Mouse (Mus musculus) forebrain, embryonic 14.5 days (tissue): ENCODE measurements at regions not wholly inside any gene's neighbourhood (a gene's known extent, or its start where the extent isn't known, plus 50 kb on each side); places are given as distances from the start of the nearest gene placed in this dataset.

Experiments
- ATAC-seq: fragments of 200-750 bp; cut with Nextera tagmentation; 2 replicates; pipeline ENCODE4 v1.8.0; 2017; ENCODE audit warnings: mild to moderate bottlenecking, moderate library complexity
- DNase-seq: peaks from one replicate; pipeline ENCODE4 v3.0.0-alpha.2; 2015; ENCODE audit warnings: low spot score
- H3K27ac ChIP-seq: fragments of 300-500 bp; sonication (generic); 2 replicates; pipeline ENCODE4 v1.5.1; 2014; ENCODE audit warnings: low read depth, mild to moderate bottlenecking, control low read depth, low read length, moderate library complexity
- H3K27me3 ChIP-seq: fragments of 300-500 bp; sonication (generic); replicated peaks from 2 replicates; pipeline ENCODE4 v1.6.1; 2014; ENCODE audit warnings: low read length, control low read depth, mixed read lengths; ENCODE audit not compliant: control insufficient read depth, insufficient read depth
- H3K36me3 ChIP-seq: fragments of 300-500 bp; sonication (generic); 2 replicates; pipeline ENCODE4 v1.6.1; 2014; ENCODE audit warnings: low read length, control low read depth; ENCODE audit not compliant: control insufficient read depth, insufficient read depth
- H3K4me1 ChIP-seq: fragments of 300-500 bp; sonication (generic); 2 replicates; pipeline ENCODE4 v1.6.1; 2014; ENCODE audit warnings: antibody characterized with exemption, low read length, control low read depth; ENCODE audit not compliant: control insufficient read depth, insufficient read depth
- H3K4me2 ChIP-seq: fragments of 300-500 bp; sonication (generic); 2 replicates; pipeline ENCODE4 v1.6.1; 2014; ENCODE audit warnings: mild to moderate bottlenecking, control low read depth, low read length
- H3K4me3 ChIP-seq: fragments of 300-500 bp; sonication (generic); 2 replicates; pipeline ENCODE4 v1.5.1; 2014; ENCODE audit warnings: low read depth, low read length, control low read depth
- H3K9ac ChIP-seq: fragments of 300-500 bp; sonication (generic); 2 replicates; pipeline ENCODE4 v1.6.1; 2014; ENCODE audit warnings: mild to moderate bottlenecking, low read length, control low read depth, moderate library complexity
- H3K9me3 ChIP-seq: fragments of 300-500 bp; sonication (generic); replicated peaks from 2 replicates; pipeline ENCODE4 v1.6.1; 2016; ENCODE audit warnings: low read length, control low read depth, mixed read lengths; ENCODE audit not compliant: control insufficient read depth
- WGBS: fragments of 180-500 bp; shearing (Covaris S2); extraction: QIAGEN DNeasy Blood & Tissue Kit; methylation state at CpG from one replicate; pipeline ENCODE4 v1.1.7; 2014; 5-methylcytosine and 5-hydroxymethylcytosine counted together

DNA sequence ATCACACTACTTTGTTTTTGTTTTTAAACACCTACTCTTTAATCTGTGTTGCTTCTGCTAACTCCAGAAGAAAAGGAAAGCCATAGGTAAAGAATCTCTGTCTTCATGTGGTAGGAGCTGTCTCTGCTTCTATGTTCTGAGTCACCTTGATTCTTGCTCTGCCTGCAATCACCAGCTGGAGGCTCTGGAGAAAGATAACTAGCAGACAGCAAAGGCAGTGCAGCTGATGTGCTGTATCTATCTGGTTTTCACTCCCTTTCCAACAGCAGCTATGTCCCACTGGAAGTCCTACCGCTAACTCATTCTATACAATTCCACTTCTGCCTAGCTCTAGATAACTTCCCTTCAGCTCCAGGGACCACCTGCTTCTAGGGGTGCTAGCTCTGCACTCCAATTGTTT, 435.2 kb upstream of the Mef2c start:
- no peak overlapping the region for H3K9ac ChIP-seq
- H3K36me3 ChIP-seq = no peaks in the 10 kb centered on the region
- ATAC-seq (no peak), DNase-seq (no peak)
- no peaks in the 10 kb centered on the region for H3K9me3 ChIP-seq
- no peaks in the 10 kb centered on the region for H3K27me3 ChIP-seq
- no peaks in the 10 kb centered on the region for H3K4me1 ChIP-seq
- WGBS = 76% methylated on average over 1 of the region's 1 CpGs
- no peak overlapping the region for H3K4me2 ChIP-seq
- no peak overlapping the region for H3K4me3 ChIP-seq
- H3K27ac ChIP-seq = no peak overlapping the region

DNA sequence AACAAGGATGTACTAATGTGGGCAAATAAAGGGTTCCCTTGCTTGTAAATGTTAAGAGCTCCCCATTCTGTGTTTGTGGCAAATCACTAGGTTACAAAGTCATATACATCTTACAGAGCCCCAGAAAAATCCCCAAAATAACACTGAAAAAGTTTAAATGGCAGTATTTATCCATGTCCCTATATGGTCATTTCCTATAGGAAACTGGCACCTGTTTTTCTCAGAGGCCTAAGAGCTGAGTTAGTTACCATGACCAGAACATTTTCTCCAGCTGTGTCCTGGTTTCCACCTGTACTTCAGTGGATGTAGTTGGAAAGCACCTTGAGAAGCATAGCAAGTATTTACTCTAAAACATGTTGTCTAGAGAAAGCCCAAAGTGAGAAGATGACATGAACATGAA, 434.5 kb upstream of the Mef2c start:
- H3K4me2 ChIP-seq = no peak overlapping the region
- H3K27me3 ChIP-seq = no peaks in the 10 kb centered on the region
- no peak overlapping the region for H3K9ac ChIP-seq
- H3K4me1 ChIP-seq = no peaks in the 10 kb centered on the region
- no peaks in the 10 kb centered on the region for H3K36me3 ChIP-seq
- H3K27ac ChIP-seq = no peak overlapping the region
- no peak for DNase-seq
- H3K9me3 ChIP-seq = no peaks in the 10 kb centered on the region
- no peak for ATAC-seq
- H3K4me3 ChIP-seq = no peak overlapping the region

DNA sequence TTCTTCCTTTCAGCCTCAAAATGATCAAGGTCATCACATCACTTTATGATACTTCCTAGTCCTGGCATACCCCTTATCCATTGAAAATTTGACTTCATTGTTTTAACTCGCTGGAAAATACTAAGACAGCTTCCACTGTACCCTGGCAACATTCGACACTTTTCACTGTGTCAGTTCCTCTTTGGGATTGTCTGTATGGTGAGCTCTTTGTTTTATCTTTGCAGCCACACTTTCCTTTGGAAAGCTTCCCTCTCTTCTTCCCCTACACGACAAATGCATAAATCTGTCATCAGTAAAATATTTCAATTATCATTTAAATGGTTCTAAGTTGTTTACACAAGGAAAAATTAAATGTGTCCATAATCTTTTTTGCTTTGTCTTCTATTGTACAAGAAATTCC, 431.8 kb upstream of the Mef2c start:
- DNase-seq (no peak), ATAC-seq (no peak)
- H3K9me3 ChIP-seq = no peaks in the 10 kb centered on the region
- H3K27ac ChIP-seq = no peak overlapping the region
- 83% methylated on average over 3 of the region's 3 CpGs for WGBS
- H3K4me1 ChIP-seq = no peaks in the 10 kb centered on the region
- H3K36me3 ChIP-seq = no peaks in the 10 kb centered on the region
- no peak overlapping the region for H3K4me2 ChIP-seq
- H3K27me3 ChIP-seq = no peaks in the 10 kb centered on the region
- H3K9ac ChIP-seq = no peak overlapping the region
- no peak overlapping the region for H3K4me3 ChIP-seq

DNA sequence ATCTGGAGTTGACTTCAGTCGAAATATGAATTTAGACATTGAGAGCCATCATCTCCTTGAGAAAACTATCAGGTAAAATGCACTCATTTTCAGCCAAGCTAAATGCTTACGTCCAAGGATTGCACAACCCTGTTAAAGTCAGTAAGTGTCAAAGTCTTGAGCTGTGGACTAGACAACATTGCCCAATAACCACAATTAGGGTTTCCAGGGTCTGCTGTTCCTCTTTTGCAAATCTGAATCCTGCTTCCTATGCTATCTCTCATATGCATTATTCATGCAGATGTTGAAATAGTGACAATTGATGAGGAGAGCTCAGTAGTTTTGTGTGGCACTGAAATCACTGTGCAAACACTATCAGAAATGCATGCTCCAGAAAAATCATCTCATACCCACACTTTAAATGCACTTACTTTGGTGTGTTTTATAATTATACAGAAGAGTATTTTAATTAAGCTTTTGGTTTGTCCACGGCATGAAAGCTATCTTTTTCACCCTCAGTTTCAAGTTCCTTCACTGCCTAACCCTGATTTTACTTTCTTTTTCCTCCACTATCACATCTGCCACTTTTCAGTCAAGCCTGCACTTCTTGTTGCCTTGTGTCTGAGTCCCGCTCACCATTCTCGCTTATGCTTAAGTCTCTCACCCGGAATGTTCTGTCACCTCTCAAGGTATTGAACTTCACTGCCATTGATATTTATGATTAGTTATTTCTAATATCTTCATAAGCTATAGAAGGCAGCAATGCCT, 429.4 kb upstream of the Mef2c start:
- no peak overlapping the region for H3K27ac ChIP-seq
- no peaks in the 10 kb centered on the region for H3K9me3 ChIP-seq
- no peaks in the 10 kb centered on the region for H3K4me1 ChIP-seq
- ATAC-seq (no peak), DNase-seq (no peak)
- no peaks in the 10 kb centered on the region for H3K27me3 ChIP-seq
- H3K36me3 ChIP-seq = no peaks in the 10 kb centered on the region
- H3K9ac ChIP-seq = no peak overlapping the region
- WGBS = 81% methylated on average over 6 of the region's 6 CpGs
- no peak overlapping the region for H3K4me2 ChIP-seq
- H3K4me3 ChIP-seq = no peak overlapping the region

DNA sequence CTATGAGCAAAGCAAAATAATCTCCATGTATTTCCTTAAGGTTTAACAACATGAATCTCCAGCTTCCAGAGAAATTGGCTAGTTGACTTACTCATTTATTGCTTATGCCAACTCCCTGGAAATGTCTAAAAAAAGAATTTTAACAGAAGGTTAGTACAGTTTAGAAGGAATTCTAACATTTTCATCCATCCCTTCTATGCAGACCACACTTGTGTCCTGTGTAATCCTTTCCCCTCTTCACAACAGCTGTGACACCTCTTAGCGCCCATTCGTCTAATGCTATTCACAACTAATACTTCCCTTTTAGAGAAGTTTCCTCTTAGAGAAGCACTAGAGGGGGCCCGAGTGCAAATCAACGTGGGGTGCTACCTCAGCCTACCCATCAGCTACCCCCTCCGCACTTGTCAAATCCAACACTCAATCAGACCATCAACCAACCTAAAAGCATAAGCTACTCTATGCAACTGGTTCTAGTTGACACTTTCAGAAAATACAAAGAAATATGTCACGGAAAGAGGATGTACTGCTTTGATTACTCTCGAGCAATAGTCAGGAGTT, 428.4 kb upstream of the Mef2c start:
- no peak overlapping the region for H3K27ac ChIP-seq
- no peaks in the 10 kb centered on the region for H3K9me3 ChIP-seq
- ATAC-seq (no peak), DNase-seq (no peak)
- 74% methylated on average over 7 of the region's 7 CpGs for WGBS
- no peaks in the 10 kb centered on the region for H3K36me3 ChIP-seq
- no peak overlapping the region for H3K4me2 ChIP-seq
- H3K27me3 ChIP-seq = no peaks in the 10 kb centered on the region
- H3K4me3 ChIP-seq = no peak overlapping the region
- H3K9ac ChIP-seq = no peak overlapping the region
- no peaks in the 10 kb centered on the region for H3K4me1 ChIP-seq

DNA sequence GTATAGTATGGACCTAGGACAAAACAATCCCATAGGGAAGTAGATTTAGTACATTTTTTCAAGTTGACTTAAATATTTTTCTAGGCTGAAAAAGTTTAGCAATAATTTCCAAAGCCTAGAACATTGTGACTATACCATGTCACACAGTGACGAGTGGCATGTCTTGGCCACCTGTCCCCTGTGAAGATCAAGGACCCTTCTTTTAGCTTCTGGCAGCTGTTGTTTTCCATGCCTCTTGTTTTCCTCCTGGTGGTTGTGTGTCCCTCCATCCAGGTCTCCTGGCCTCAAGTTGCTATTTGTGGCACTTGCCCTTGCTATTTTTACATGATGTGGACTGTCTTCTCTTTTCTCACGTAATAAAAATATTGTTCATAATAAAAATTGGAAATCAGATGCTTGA, 427.2 kb upstream of the Mef2c start:
- ATAC-seq (no peak), DNase-seq (no peak)
- WGBS = 91% methylated on average over 2 of the region's 2 CpGs
- H3K9me3 ChIP-seq = no peaks in the 10 kb centered on the region
- H3K4me2 ChIP-seq = no peak overlapping the region
- H3K27me3 ChIP-seq = no peaks in the 10 kb centered on the region
- H3K9ac ChIP-seq = no peak overlapping the region
- H3K36me3 ChIP-seq = no peaks in the 10 kb centered on the region
- no peak overlapping the region for H3K4me3 ChIP-seq
- H3K4me1 ChIP-seq = no peaks in the 10 kb centered on the region
- no peak overlapping the region for H3K27ac ChIP-seq

DNA sequence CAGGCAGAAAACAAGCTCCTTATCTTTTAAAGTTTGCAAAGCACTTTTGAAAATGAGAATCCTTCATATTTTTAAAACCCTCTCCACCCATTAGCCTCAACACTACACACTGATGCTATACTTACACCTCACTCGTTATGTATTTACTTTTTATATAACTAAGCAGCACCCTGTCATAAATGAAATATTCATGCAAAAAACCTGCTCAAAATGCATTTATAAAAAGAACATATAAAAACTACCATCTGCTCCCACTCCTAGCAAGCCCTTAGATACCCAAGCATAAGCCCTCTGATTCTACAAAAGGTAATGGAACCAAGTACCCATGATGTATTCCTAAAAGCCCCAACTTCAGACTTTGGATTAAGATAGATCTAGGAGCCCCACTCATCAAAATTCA, 426.7 kb upstream of the Mef2c start:
- H3K36me3 ChIP-seq = no peaks in the 10 kb centered on the region
- DNase-seq (no peak), ATAC-seq (no peak)
- H3K9me3 ChIP-seq = no peaks in the 10 kb centered on the region
- H3K27me3 ChIP-seq = no peaks in the 10 kb centered on the region
- no peak overlapping the region for H3K9ac ChIP-seq
- no peak overlapping the region for H3K27ac ChIP-seq
- H3K4me2 ChIP-seq = no peak overlapping the region
- no peaks in the 10 kb centered on the region for H3K4me1 ChIP-seq
- no peak overlapping the region for H3K4me3 ChIP-seq
- 88% methylated on average over 1 of the region's 1 CpGs for WGBS

DNA sequence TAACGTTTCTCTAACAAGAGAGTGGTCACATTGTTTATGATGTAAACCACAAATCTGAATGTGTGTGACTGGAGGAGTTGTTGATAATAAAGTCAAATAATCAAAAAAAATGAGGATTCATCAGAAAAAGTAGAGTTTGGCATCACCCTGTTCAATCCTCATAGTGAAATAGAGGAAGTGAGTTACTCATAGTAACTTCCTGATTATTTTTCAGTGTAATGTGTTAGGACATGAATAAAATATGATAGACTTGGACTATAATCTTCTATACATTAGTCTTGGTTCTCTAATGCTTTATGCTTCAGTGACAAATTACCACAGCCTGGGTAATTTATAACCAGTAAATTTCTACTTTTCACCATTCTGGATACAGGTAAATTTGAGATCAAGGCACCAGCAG, 424.5 kb upstream of the Mef2c start:
- DNase-seq (no peak), ATAC-seq (no peak)
- Histone ChIP-seq H3K4me3 (no peak overlapping the region), H3K9ac (no peak overlapping the region), H3K27ac (no peak overlapping the region), H3K9me3 (no peaks in the 10 kb centered on the region), H3K4me2 (no peak overlapping the region), H3K27me3 (no peaks in the 10 kb centered on the region), H3K4me1 (no peaks in the 10 kb centered on the region), H3K36me3 (no peaks in the 10 kb centered on the region)
- 71% methylated on average over 1 of the region's 1 CpGs for WGBS

DNA sequence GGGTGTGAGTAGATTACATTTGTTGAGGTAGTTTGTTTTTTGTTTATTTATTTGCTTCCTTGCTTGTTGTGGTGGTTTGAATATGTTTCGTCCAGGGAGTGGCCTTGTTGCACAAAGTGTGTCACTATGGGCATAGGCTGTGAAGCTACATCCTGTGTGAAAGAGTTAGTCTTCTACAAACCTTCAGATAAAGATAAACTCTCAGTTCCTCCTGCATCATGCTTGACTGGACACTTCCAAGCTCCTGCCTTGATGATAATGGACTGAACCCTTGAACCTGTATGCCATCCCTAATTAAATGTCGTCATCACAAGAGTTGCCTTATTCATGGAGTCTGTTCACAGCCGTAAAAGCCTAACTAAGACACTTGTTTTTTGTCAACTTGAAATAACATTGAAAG, 418.9 kb upstream of the Mef2c start:
- H3K4me2 ChIP-seq = no peak overlapping the region
- 67% methylated on average over 3 of the region's 3 CpGs for WGBS
- DNase-seq (no peak), ATAC-seq (no peak)
- H3K27me3 ChIP-seq = no peaks in the 10 kb centered on the region
- no peak overlapping the region for H3K9ac ChIP-seq
- H3K36me3 ChIP-seq = no peaks in the 10 kb centered on the region
- no peak overlapping the region for H3K4me3 ChIP-seq
- no peaks in the 10 kb centered on the region for H3K4me1 ChIP-seq
- H3K27ac ChIP-seq = no peak overlapping the region
- no peaks in the 10 kb centered on the region for H3K9me3 ChIP-seq
